Mouse (Mus musculus): Measurements from ENCODE around the gene Cd22. TPM values are rescaled to one million over a fixed set of nuclear protein-coding genes. Genes with fewer than 3 reads are reported as not detected.

Gene Cd22
- polyA plus RNA-seq, 1 experiment, result not detected

GRCm38 (mm10) chr7:30820131-30820530 lies 60.0 kb downstream of the Cd22 start:
- 83% methylated on average over 6 of the region's 6 CpGs for WGBS
- TF ChIP-seq POLR2A (IDR thresholded peaks at IDR 0.05; ENCODE audit: insufficient read depth, low read depth, low read length), result no peak
- TF ChIP-seq CTCF (IDR thresholded peaks at IDR 0.05; ENCODE audit: insufficient read depth, low read depth, low read length), result no peak
- no peak overlapping the region for H3K4me3 ChIP-seq (ENCODE audit: insufficient read depth, low read depth, low read length)
- peaks cover 10% of the 10 kb centered on the region for H3K4me1 ChIP-seq (ENCODE audit: control insufficient read depth, insufficient read depth, low read length)
- no peak overlapping the region for H3K27ac ChIP-seq (ENCODE audit: insufficient read depth, low read depth, low read length)

Other genes starting within 250 kb of the Cd22 start
- not detected in 2 replicates for gene Etv2, start 244.5 kb downstream of the Cd22 start, polyA plus RNA-seq (2012; ENCODE audit: insufficient read depth, insufficient read length, low replicate concordance, missing spikeins)
- not detected in 2 replicates for gene Rbm42, start 230.0 kb downstream of the Cd22 start, polyA plus RNA-seq (2012; ENCODE audit: insufficient read depth, insufficient read length, low replicate concordance, missing spikeins)
- gene Haus5, start 215.3 kb downstream of the Cd22 start, polyA plus RNA-seq (2012; ENCODE audit: insufficient read depth, insufficient read length, low replicate concordance, missing spikeins), result not detected in 2 replicates
- not detected in 2 replicates for gene Pmis2, start 208.7 kb downstream of the Cd22 start, polyA plus RNA-seq (2012; ENCODE audit: insufficient read depth, insufficient read length, low replicate concordance, missing spikeins)
- not detected in 2 replicates for gene 2200002J24Rik, start 181.4 kb downstream of the Cd22 start, polyA plus RNA-seq (2012; ENCODE audit: insufficient read depth, insufficient read length, low replicate concordance, missing spikeins)
- gene Atp4a, start 168.1 kb downstream of the Cd22 start, polyA plus RNA-seq (2012; ENCODE audit: insufficient read depth, insufficient read length, low replicate concordance, missing spikeins), result not detected in 2 replicates
- gene Tmem147, start 150.8 kb downstream of the Cd22 start, polyA plus RNA-seq (2012; ENCODE audit: insufficient read depth, insufficient read length, low replicate concordance, missing spikeins), result not detected in 2 replicates
- gene Gapdhs, start 136.7 kb downstream of the Cd22 start, polyA plus RNA-seq (2012; ENCODE audit: insufficient read depth, insufficient read length, low replicate concordance, missing spikeins), result not detected in 2 replicates
- gene Sbsn, start 128.9 kb downstream of the Cd22 start, polyA plus RNA-seq (2012; ENCODE audit: insufficient read depth, insufficient read length, low replicate concordance, missing spikeins), result not detected in 2 replicates
- gene Dmkn, start 116.6 kb downstream of the Cd22 start, polyA plus RNA-seq (2012; ENCODE audit: insufficient read depth, insufficient read length, low replicate concordance, missing spikeins), result not detected in 2 replicates
- not detected in 2 replicates for gene Krtdap, start 92.4 kb downstream of the Cd22 start, polyA plus RNA-seq (2012; ENCODE audit: insufficient read depth, insufficient read length, low replicate concordance, missing spikeins)
- not detected in 2 replicates for gene Ffar2, start 56.6 kb downstream of the Cd22 start, polyA plus RNA-seq (2012; ENCODE audit: insufficient read depth, insufficient read length, low replicate concordance, missing spikeins)
- not detected in 2 replicates for gene Ffar3, start 24.2 kb downstream of the Cd22 start, polyA plus RNA-seq (2012; ENCODE audit: insufficient read depth, insufficient read length, low replicate concordance, missing spikeins)
- gene Ffar1, start 18.8 kb downstream of the Cd22 start, polyA plus RNA-seq (2012; ENCODE audit: insufficient read depth, insufficient read length, low replicate concordance, missing spikeins), result not detected in 2 replicates
- gene Mag, start 34.5 kb upstream of the Cd22 start, polyA plus RNA-seq (2012; ENCODE audit: insufficient read depth, insufficient read length, low replicate concordance, missing spikeins), result not detected in 2 replicates
- not detected in 2 replicates for gene Hamp2, start 44.3 kb upstream of the Cd22 start, polyA plus RNA-seq (2012; ENCODE audit: insufficient read depth, insufficient read length, low replicate concordance, missing spikeins)
- not detected in 2 replicates for gene Hamp, start 63.7 kb upstream of the Cd22 start, polyA plus RNA-seq (2012; ENCODE audit: insufficient read depth, insufficient read length, low replicate concordance, missing spikeins)
- gene Usf2, start 76.5 kb upstream of the Cd22 start, polyA plus RNA-seq (2012; ENCODE audit: insufficient read depth, insufficient read length, low replicate concordance, missing spikeins), result 282 TPM in 1 of 2 replicates, not detected in the other
- not detected in 2 replicates for gene Lsr, start 93.1 kb upstream of the Cd22 start, polyA plus RNA-seq (2012; ENCODE audit: insufficient read depth, insufficient read length, low replicate concordance, missing spikeins)
- gene Fam187b, start 93.4 kb upstream of the Cd22 start, polyA plus RNA-seq (2012; ENCODE audit: insufficient read depth, insufficient read length, low replicate concordance, missing spikeins), result not detected in 2 replicates
- gene Fxyd5, start 162.1 kb upstream of the Cd22 start, polyA plus RNA-seq (2012; ENCODE audit: insufficient read depth, insufficient read length, low replicate concordance, missing spikeins), result not detected in 2 replicates
- gene Fxyd7, start 171.1 kb upstream of the Cd22 start, polyA plus RNA-seq (2012; ENCODE audit: insufficient read depth, insufficient read length, low replicate concordance, missing spikeins), result not detected in 2 replicates
- not detected in 2 replicates for gene Fxyd1, start 176.9 kb upstream of the Cd22 start, polyA plus RNA-seq (2012; ENCODE audit: insufficient read depth, insufficient read length, low replicate concordance, missing spikeins)
- not detected in 2 replicates for gene Lgi4, start 179.0 kb upstream of the Cd22 start, polyA plus RNA-seq (2012; ENCODE audit: insufficient read depth, insufficient read length, low replicate concordance, missing spikeins)
- gene Fxyd3, start 196.4 kb upstream of the Cd22 start, polyA plus RNA-seq (2012; ENCODE audit: insufficient read depth, insufficient read length, low replicate concordance, missing spikeins), result not detected in 2 replicates
- gene Hpn, start 234.9 kb upstream of the Cd22 start, polyA plus RNA-seq (2012; ENCODE audit: insufficient read depth, insufficient read length, low replicate concordance, missing spikeins), result not detected in 2 replicates
- not detected in 2 replicates for gene Scn1b, start 246.7 kb upstream of the Cd22 start, polyA plus RNA-seq (2012; ENCODE audit: insufficient read depth, insufficient read length, low replicate concordance, missing spikeins)

Measured in olfactory bulb, adult 2 months (tissue).